Mouse (Mus musculus) ES-E14 (cell line): ENCODE measurements around the gene Slc5a10.

Experiments used
- CHD2 ChIP-seq: IDR thresholded peaks from 2 replicates; pipeline ENCODE4 v1.6.1; 2014; ENCODE audit warnings: mild to moderate bottlenecking, low read depth, low read length, inconsistent platforms
- MAFK ChIP-seq: IDR thresholded peaks from 2 replicates; pipeline ENCODE4 v1.6.1; 2014; ENCODE audit warnings: mild to moderate bottlenecking, low read depth, low read length, inconsistent platforms; ENCODE audit not compliant: insufficient read depth
- ZC3H11A ChIP-seq: IDR thresholded peaks from 2 replicates; pipeline ENCODE4 v1.6.1; 2012; ENCODE audit warnings: low read depth, mild to moderate bottlenecking, inconsistent platforms, low read length, borderline replicate concordance
- ZNF384 ChIP-seq: IDR thresholded peaks from 2 replicates; pipeline ENCODE4 v1.6.1; 2012; ENCODE audit warnings: low read depth, low read length, inconsistent platforms

DNA sequence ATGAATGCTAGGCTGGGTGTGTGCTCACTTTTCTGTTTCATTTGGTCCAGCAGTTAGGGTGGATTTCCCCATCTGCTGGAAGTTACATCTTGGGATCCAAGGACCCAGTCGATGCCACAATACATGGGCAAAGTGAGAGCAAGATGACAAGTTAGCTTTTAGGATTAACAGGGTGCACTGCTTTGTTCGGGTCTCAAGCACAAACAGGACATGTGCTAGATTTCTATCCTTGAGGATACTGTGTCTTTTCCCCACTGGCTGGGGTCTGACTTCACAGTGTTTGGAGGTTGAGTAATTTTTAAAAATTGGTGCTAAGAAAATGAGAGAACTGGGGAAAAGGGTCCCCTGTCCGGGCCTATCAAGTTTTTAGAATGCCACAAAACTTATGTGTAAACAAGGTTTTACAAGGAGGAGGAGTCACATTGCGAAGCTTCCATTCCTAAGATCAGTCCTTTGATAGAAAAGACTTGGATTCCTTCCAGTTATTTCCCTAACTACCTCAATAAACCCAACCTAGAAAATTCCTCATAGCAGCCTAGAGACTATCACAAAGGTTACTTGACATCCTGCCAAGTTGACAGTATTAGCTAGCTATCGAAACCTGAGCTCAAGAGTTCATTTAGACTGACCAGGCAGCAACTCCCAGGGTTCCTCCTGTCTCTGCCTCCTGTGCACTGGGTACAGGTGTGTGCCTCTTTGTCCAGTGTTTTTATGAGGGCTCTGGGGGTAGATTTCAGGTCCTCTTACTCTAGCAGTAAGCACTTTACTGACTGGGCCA, 77.3 kb downstream of the Slc5a10 start:
- TF ChIP-seq ZNF384 = no peak
- TF ChIP-seq CHD2 = no peak
- no peak for TF ChIP-seq MAFK
- TF ChIP-seq ZC3H11A = no peak
